Mouse (Mus musculus) adrenal gland (tissue): ENCODE data around the gene Aldh1a3.

Experiments
- intact Hi-C: fragments of 180-260 bp; cut with DNase I; formaldehyde crosslinking; loops from one replicate; pipeline ENCODE4 v1.15.1; 2025

Gene Aldh1a3

GRCm38 (mm10) chr7:66418981-66419380, 8.3 kb downstream of the Aldh1a3 start:
- intact Hi-C loops: no loop called here

GRCm38 (mm10) chr7:66416829-66417228, 10.5 kb downstream of the Aldh1a3 start:
- intact Hi-C loops: no loop called here

GRCm38 (mm10) chr7:66413093-66413492, 14.2 kb downstream of the Aldh1a3 start:
- intact Hi-C loops: no loop called here

- intact Hi-C loops: no loop called here
These were observed 17.9 kb downstream of the Aldh1a3 start for GRCm38 (mm10) chr7:66409433-66409832.

GRCm38 (mm10) chr7:66406971-66407370, 20.3 kb downstream of the Aldh1a3 start:
- intact Hi-C loops: no loop called here

- intact Hi-C loops: no loop called here
These were observed 21.2 kb downstream of the Aldh1a3 start for GRCm38 (mm10) chr7:66405951-66406721.

GRCm38 (mm10) chr7:66405541-66405940, 21.8 kb downstream of the Aldh1a3 start:
- intact Hi-C loops: no loop called here

GRCm38 (mm10) chr7:66404802-66405201, 22.5 kb downstream of the Aldh1a3 start:
- intact Hi-C loops: no loop called here

- intact Hi-C loops: no loop called here
These were observed 23.2 kb downstream of the Aldh1a3 start for GRCm38 (mm10) chr7:66404141-66404540.

- intact Hi-C loops: no loop called here
These were observed 24.4 kb downstream of the Aldh1a3 start for GRCm38 (mm10) chr7:66402876-66403275.

- intact Hi-C loops: no loop called here
These were observed 25.7 kb downstream of the Aldh1a3 start for GRCm38 (mm10) chr7:66401605-66402004.

- intact Hi-C loops: no loop called here
These were observed 30.0 kb downstream of the Aldh1a3 start for GRCm38 (mm10) chr7:66397288-66397687.

- intact Hi-C loops: loop anchor here (2.0 to 5.0 kb wide), 2 partner anchors 47 to 78 kb away; no protein-coding TSS in a partner anchor
These were observed 38.4 kb downstream of the Aldh1a3 start for GRCm38 (mm10) chr7:66388621-66389532.

GRCm38 (mm10) chr7:66387813-66388521, 39.4 kb downstream of the Aldh1a3 start, which contains the start of gene Lrrk1:
Gene Lrrk1 (minus strand): TSS chr7:66388350.
- intact Hi-C loops: loop anchor here (2.0 to 5.0 kb wide), 2 partner anchors 46 to 77 kb away; no protein-coding TSS in a partner anchor

- intact Hi-C loops: loop anchor here (5.0 kb wide), 1 partner anchor 45 kb away; no protein-coding TSS in a partner anchor
These were observed 39.9 kb downstream of the Aldh1a3 start for GRCm38 (mm10) chr7:66387419-66387812.

- intact Hi-C loops: loop anchor here (5.0 kb wide), 1 partner anchor 44 kb away; no protein-coding TSS in a partner anchor
These were observed 40.9 kb downstream of the Aldh1a3 start for GRCm38 (mm10) chr7:66386411-66386810.

- intact Hi-C loops: loop anchor here (5.0 kb wide), 1 partner anchor 44 kb away; no protein-coding TSS in a partner anchor
These were observed 41.5 kb downstream of the Aldh1a3 start for GRCm38 (mm10) chr7:66385826-66386225.

GRCm38 (mm10) chr7:66384891-66385290, 42.4 kb downstream of the Aldh1a3 start:
- intact Hi-C loops: loop anchor here (5.0 kb wide), 1 partner anchor 43 kb away; no protein-coding TSS in a partner anchor

- intact Hi-C loops: no loop called here
These were observed 43.1 kb downstream of the Aldh1a3 start for GRCm38 (mm10) chr7:66384213-66384612.

- intact Hi-C loops: no loop called here
These were observed 50.8 kb downstream of the Aldh1a3 start for GRCm38 (mm10) chr7:66376560-66376959.

GRCm38 (mm10) chr7:66375736-66376135, 51.6 kb downstream of the Aldh1a3 start:
- intact Hi-C loops: no loop called here
